Mouse (Mus musculus) embryo, embryonic 10 days (tissue): ENCODE measurements around the gene Zfp456.
A peak's percentile ranks its signal among the peaks of the same experiment; 100 is the strongest.
"Not testable (repeated sequence)": the region's sequence is repeated elsewhere in the genome, so short reads cannot be mapped to it uniquely, and the experiment has no call there.

Experiments used
- DNase-seq: peaks from one replicate; pipeline ENCODE4 v3.0.0-alpha.2; 2015; ENCODE audit warnings: low spot score

The Zfp456 gene

DNA sequence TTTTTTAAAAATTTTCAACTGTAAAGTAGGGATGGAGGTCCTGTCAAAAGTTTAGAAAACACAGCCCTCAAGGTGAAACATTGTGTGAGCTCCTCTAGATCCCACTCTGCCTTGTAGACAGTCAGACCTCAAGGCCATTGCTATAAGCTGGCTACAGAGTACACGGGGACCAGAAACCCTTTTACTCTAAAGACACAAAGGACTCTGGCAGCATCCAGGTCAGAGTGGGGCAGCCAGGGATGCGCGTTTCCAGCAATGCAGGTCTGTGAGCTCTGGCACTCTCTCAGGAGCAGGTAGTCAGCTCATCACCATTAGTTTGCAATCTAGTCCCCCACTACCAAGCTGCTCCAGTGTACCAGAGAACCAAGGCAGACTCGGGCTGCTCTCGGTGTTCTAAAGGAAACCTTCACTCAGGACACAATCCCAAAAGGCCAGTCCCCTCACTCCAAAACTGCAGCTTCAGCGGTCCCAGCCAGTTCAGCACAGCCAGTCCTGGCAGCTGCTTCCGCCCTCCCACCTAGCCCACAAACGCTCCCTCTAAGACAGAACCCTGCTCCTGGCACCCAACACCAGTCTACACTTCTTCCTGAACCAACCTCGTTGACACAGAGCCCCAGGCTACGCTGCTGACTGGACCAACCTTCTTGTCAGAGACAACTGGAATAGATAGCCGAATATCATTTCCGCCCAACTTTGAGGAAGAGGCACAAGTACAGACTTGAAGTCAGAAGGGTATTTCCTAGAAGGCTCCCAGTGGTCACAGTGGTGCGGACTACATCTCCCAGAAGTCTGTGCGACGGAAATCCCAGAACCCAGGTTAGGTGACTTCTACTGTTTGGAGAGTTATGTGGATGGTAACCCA is at the start of gene Zfp456, which contains the start of gene Gm28041:
Gene Zfp456, minus strand, starts transcription at position 761 of the 862 bp plus-strand sequence.
Gene Gm28041, minus strand, starts transcription at position 684 of the 862 bp plus-strand sequence.
- DNase-seq, result peak; percentile 78

DNA sequence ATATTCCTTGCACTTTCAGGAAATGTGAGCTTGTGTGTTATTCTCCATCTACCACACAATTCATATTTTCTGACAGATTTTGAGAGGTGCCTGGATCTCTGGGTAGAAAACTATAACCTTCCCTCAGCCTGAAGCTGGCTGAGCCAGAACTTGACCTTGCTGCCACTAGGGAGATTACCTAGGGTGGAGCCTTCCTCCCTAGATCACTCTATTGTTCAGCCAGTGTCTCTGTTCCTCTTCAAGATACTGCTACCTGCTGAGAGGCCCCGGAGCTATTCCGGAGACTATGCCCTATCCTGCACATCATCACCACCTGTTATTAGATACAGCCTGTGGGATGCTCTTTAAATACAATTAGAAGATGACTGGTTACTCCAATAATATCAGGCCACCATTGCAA is 46.9 kb upstream of the Zfp456 start:
- not testable (repeated sequence) for DNase-seq

DNA sequence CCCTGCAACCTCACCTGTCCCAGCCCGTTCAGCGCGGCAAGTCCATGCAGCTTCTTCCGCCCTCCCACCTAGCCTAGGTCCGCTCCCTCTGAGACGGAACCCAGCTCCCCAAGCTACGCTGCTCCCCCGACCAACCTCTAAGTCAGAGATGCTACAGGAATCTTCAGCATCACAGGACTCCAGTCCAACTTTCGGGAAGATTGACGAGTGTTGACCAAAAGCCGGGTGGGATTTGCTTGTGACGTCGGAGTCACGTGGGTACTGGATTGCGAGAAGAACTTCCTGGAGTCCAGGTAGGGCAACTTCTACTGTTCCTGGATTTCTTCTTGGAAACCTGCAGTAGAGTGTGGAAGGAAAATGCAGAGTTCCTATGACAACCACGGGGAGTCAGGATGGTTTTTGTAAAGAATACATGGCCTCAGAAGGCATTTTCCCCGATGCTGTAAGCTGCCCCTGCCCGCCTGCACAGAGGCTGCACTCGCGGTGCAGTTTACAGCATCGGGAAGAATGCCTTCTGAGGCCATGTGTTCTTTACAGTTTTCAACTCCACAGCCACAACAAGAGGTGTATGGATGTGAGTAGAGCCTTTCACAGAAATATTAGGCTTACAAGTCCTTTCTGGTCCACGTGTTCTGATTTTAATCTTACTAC is 45.7 kb upstream of the Zfp456 start, which contains the start of gene Zfp459:
Gene Zfp459, minus strand, starts transcription at position 212 of the 651 bp plus-strand sequence.
- DNase-seq, result peak; percentile 61

DNA sequence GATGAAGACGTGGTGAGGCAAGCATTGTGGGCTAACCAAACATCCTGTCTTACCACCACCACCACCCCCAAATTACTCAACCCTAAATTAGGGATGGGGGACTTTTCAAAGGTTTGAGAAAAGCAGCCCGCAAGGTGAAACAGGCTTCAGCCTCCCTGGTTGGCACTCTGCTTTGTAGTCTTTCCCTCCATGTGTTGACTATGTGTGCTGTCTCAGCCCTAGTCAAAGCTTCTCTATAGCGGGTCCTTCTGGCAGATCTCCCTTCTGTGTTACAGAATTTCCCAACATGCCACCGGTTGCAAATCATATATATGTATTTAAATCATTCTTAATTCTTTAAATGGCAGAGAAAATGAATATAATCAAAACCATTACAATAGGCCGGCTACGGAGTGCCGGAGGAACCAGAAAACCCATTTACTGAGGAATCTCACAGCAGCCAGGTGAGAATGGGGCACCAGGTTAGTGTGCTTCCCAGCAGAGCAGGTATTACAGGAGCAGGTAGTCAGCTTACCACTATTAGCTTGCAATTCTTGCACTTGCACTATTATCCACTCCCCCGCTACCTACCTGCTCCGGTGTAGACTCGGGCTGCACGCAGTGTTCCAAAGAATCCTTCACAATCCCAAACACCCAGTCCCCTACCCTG is 45.1 kb upstream of the Zfp456 start:
- DNase-seq, result no peak

DNA sequence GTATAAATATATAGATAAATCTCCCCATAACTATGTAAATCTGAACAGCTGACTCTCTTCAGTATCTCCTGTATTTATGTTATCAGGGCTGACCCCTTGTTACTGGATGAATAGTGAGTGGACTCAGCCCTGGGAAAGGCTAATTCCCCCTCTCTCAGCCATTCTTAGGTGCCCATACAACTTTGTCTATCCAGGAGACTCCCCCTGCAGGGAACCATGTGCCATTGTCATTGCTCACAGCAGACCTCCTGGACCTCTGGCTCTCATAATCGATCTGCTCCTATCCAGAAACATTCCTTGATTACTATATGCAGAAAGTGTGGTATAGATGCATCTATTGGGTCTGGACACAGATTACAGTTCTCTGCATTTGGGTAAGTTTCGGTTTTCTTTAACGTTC is 41.2 kb upstream of the Zfp456 start:
- DNase-seq, result no peak

DNA sequence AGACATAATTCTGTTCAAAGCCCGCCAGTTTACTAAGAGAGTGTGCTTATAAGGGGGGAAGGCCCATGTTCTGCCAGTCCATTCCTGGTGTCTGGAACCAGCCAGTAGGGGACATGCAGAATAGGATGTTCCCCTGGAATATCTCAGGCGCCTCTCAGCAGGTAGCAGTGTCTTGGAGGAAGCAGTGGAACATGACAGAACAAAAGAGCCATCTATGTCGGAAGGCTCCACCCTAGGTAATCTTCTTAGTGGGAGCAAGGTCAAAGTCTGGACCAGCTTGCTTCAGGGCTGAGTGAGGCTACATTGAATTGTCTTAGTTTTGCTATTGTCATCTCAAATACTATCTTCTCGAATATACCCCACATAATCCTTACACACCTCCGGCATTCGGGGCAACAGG is 40.1 kb upstream of the Zfp456 start:
- no peak for DNase-seq

DNA sequence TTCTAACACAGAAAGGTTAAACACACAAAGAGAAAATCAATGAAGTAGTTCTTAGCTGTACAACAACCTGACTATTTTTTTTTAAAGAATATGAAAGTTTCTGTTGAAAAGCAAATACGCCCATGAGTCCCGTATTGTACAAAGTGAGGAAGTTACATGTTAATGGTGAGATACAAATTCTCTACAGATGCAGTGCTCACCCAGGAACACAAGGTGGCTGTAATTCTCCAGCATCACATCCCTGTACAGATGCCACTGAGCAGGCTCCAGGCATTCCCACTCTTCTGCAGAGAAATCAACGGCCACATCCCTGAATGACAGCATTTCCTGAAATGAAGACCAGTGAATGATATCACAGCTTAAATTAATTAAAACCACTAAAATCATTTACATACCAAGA is 38.0 kb upstream of the Zfp456 start:
- DNase-seq, result not testable (repeated sequence)

DNA sequence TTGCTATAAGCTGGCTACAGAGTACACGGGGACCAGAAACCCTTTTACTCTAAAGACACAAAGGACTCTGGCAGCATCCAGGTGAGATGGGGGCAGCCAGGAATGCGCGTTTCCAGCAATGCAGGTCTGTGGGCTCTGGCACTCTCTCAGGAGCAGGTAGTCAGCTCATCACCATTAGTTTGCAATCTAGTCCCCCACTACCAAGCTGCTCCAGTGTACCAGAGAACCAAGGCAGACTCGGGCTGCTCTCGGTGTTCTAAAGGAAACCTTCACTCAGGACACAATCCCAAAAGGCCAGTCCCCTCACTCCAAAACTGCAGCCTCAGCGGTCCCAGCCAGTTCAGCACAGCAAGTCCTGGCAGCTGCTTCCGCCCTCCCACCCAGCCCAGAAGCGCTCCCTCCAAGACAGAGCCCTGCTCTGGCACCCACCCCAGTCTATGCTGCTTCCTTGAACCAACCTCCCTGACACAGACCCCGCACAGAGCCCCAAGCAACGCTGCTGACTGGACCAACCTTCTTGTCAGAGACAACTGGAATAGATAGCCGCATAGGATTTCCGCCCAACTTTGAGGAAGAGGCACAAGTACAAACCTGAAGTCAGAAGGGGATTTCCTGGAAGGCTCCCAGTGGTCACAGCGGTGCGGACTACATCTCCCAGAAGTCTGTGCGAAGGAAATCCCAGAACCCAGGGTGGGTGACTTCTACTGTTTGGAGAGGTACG is 23.7 kb upstream of the Zfp456 start, which contains the start of gene Zfp429:
Gene Zfp429, minus strand, starts transcription at position 637 of the 721 bp plus-strand sequence.
- DNase-seq, result peak; percentile 82

DNA sequence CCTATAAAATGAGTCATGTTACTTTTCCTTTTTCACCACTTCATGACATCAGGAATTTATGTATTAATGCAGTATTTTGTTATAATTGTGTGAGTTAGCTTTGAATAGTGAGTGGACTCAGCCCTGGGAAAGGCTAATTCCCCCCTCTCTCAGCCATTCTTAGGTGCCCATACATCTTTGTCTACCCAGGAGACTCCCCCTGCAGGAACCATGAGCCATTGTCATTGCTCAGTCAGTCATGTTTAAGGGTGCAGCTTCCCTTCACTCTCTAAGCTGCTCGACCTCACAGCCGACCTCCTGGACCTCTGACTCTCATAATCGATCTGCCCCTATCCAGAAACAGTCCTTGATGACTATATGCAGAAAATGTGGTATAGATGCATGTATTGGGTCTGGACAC is 645 bp upstream of the Zfp456 start:
- not testable (repeated sequence) for DNase-seq

DNA sequence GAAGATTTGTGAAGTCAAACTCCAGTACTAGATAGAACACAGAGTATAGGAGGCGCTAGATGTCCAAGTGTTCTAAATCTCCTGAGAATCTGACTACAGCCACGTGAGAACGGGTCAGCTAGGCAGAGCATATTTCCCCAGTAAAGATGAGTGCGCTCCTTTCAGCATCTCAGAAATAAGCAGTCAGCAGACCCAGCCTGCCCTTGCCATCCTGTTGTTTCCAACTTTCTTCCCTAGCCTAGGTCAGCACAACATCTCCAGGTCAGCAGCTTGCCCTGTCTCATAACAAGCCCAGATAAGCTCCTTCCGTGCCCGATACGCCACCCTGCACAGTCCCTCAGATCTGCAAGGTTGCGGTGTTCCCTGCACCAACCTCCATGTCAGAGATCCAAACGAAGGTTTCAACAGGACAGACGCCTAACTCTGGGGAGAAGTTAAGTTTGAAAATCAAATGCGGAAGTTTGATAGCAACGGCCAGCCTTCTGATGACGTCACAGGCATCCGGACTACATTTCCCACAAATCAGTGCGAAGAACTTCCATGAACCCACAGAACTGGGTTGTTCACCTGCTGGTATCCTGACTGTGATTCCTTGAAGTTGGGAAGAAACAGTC is 15.4 kb downstream of the Zfp456 start, which contains the start of the genes Gm28044 and Zfp953:
Gene Gm28044, minus strand, starts transcription at position 406 of the 614 bp plus-strand sequence.
Gene Zfp953, minus strand, starts transcription at position 475 of the 614 bp plus-strand sequence.
- DNase-seq, result peak; percentile 95

DNA sequence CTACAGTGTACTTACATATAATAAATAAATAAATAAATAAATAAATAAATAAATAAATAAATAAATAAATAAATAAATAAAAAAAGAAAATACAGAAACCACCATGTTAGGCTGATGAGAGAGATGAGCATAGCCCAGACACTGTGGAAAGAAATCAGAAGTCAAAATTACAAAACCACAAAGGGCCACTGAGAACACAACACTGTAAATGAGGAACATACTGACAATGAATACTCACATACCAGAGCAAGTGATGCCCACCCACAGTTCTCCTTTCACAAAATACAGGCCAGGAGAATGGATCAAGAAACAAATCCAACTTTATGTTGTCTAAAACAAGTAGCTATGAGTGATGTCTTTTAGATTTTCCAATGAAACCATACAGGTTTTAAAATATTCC is 23.8 kb downstream of the Zfp456 start:
- no peak for DNase-seq

DNA sequence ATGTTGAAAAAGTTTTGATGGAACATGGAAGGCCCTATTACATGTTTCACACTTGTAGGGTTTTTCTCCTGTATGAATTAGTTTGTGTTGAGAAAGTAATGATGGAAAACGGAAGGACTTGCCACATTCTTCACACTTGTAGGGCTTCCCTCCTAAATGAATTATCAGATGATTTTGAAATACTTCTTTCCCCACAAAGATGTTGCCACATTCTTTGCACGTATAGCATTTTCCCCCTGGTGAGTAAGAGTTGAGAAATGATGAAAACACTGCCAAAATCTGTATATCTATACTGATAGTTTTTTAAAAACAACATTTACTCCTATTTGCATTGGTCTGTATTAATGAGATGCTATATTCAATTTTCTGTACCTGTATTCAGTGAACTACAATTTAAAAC is 32.2 kb downstream of the Zfp456 start:
- DNase-seq, result no peak

DNA sequence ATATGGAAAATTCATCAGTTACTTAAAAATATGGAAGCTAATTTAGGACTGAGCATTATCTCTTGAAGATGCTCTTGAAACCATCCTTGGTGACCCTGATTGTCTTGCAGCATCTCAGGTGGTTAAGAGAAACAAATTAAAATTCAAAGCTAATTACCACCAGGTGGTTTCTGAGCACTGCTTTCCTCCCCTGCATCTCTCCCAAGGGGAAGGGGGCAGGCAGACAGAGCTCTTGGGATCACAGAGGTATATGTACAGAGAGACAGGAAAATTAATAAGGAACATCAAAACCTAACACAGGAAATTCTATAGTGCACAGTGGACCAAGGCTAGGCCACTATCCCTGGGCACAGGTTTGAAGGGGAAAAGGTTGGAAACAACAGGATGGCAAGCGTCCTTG is 42.7 kb downstream of the Zfp456 start:
- DNase-seq, result peak; percentile 4

DNA sequence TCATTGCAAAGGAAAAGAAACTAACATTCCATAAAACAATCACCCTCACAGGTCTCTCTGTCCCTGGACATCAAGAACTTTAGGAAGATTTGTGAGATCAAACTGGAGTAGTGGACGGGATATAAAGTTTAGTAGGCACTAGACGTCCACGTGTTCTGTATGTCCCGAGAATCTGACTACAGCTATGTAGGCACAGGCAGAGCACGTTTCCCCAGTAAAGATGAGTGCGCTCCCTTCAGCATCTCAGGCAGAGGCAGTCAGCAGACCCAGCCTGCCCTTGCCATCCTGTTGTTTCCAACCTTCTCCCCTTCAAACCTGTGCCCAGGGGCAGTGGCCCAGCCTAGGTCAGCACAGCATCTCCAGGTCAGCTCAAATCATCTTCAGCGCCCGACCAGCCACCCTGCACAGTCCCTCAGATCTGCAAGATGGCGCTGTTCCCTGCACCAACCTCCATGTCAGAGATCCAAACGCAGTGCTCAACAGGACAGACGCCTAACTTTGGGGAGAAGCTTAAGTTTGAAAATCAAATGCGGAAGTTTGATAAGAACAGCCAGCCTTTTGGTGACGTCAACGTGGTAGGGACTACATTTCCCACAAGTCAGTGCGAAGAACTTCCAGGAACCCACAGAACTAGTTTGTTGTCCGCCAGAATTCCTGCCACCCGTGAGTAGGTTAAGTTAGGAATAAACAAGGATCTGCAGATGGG is 43.4 kb downstream of the Zfp456 start, which contains the start of gene Zfp595:
Gene Zfp595, minus strand, starts transcription at position 552 of the 706 bp plus-strand sequence.
- peak; percentile 92 for DNase-seq
